7 mouse cellular contexts compared by ENCODE assay signal in the genomic region with DNA sequence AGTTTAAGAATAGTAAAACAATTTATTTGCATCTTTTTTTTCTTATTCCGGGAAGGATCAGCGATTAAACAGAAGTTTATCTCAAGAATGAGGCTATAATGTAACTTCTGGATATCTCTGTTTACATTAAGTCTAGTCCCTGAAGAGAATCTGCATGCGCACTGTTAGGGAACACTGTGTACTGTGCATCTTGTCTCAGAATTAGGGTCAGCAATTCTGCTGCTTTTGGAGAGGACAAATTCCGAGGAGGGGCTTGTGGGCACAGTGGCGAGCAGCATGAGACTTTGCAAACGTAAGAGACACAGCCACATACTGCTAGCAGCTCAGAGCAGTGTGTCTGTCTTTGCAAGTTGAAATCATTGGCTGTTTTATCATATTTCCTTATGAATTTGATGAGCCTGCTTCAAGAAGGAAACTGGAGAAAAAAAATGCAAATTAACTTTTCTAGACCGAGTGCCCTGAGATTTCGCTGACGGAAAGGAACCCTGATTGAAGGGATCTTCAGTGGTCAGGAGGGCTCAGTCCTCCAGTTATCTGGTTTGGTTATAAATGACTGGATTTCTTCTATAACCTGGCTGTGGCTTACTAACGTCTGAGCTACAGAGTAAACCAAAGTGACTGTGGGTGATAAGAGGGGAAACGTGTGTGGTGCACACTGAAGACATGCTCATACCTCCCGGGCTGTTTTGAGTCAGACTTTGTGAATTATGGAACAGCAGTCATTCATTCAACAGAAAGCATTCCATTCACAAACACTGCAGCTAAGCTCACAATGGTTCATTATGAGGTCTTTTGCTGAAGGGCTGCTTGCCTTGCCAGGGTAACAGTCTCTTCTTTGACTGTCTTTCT.
DNase-seq lines count a peak whose midpoint lies in the region; ATAC-seq lines count a peak whose summit lies in the region.

No protein-coding gene starts in this region.

- DNase-seq in NIH3T3 (ENCODE audit: low read depth), result peak; percentile 47
- DNase-seq in embryonic facial prominence, embryonic 11.5 days (ENCODE audit: low spot score), result peak; percentile 19
- peak; percentile 90 for DNase-seq in induced T-regulatory cell, adult 2 months (ENCODE audit: low read depth)
- DNase-seq in midbrain, embryonic 14.5 days, result peak; percentile 21
- DNase-seq in cerebellum, adult 9-10 months, result no peak
- no peak for DNase-seq in right cerebral cortex, postnatal 4 days
- no peak for DNase-seq in testis, postnatal 10 days (ENCODE audit: low spot score)

- no peaks in the 10 kb centered on the region for H3K27me3 ChIP-seq in embryonic facial prominence, embryonic 11.5 days (ENCODE audit: control insufficient read depth, insufficient read depth, low read length)
- 0 out of 2 replicates have a peak, but pooled peaks cover 3% of the 10 kb centered on the region for H3K27me3 ChIP-seq in midbrain, embryonic 14.5 days (ENCODE audit: control insufficient read depth, insufficient read depth, low read length)

- H3K9me3 ChIP-seq in embryonic facial prominence, embryonic 11.5 days (replicated peaks; ENCODE audit: control insufficient read depth, low read length), result no peaks in the 10 kb centered on the region
- H3K9me3 ChIP-seq in midbrain, embryonic 14.5 days (ENCODE audit: control insufficient read depth, low read length), result no peaks in the 10 kb centered on the region

- H3K36me3 ChIP-seq in embryonic facial prominence, embryonic 11.5 days (replicated peaks; ENCODE audit: control insufficient read depth, insufficient read depth, low read depth, low read length), result no peaks in the 10 kb centered on the region
- H3K36me3 ChIP-seq in midbrain, embryonic 14.5 days (ENCODE audit: control insufficient read depth, insufficient read depth, low read length), result no peaks in the 10 kb centered on the region

- no peak overlapping the region for H3K9ac ChIP-seq in embryonic facial prominence, embryonic 11.5 days (replicated peaks; ENCODE audit: low read length)
- peak overlapping the region; percentile 20; the same call in 1 of the 2 replicates for H3K9ac ChIP-seq in midbrain, embryonic 14.5 days (replicated peaks; ENCODE audit: low read length)

- no peaks in the 10 kb centered on the region for H3K4me1 ChIP-seq in embryonic facial prominence, embryonic 11.5 days (ENCODE audit: control insufficient read depth, insufficient read depth, low read length)
- H3K4me1 ChIP-seq in midbrain, embryonic 14.5 days (ENCODE audit: control insufficient read depth, insufficient read depth, low read length), result peaks cover 4% of the 10 kb centered on the region; the same call in 1 of the 2 replicates

- H3K27ac ChIP-seq in embryonic facial prominence, embryonic 11.5 days (replicated peaks; ENCODE audit: low read depth, low read length), result no peak overlapping the region
- no peak overlapping the region for H3K27ac ChIP-seq in midbrain, embryonic 14.5 days (replicated peaks; ENCODE audit: low read depth, low read length)

- no peak for ATAC-seq in embryonic facial prominence, embryonic 11.5 days (replicated peaks; ENCODE audit: insufficient number of reproducible peaks, low FRiP score, low TSS enrichment, low read depth)
- peak; percentile 22; the same call in 1 of the 2 replicates for ATAC-seq in midbrain, embryonic 14.5 days (ENCODE audit: low FRiP score, low TSS enrichment)

- 36% methylated on average over 12 of the region's 12 CpGs for WGBS in embryonic facial prominence, embryonic 11.5 days
- 37% methylated on average over 12 of the region's 12 CpGs for WGBS in midbrain, embryonic 14.5 days

- H3K4me2 ChIP-seq in embryonic facial prominence, embryonic 11.5 days (ENCODE audit: low read depth, low read length), result no peak overlapping the region
- H3K4me2 ChIP-seq in midbrain, embryonic 14.5 days (ENCODE audit: low read length), result peak overlapping the region; percentile 68

- no peak overlapping the region for H3K4me3 ChIP-seq in embryonic facial prominence, embryonic 11.5 days (ENCODE audit: low read depth, low read length)
- H3K4me3 ChIP-seq in midbrain, embryonic 14.5 days (replicated peaks; ENCODE audit: low read depth, low read length), result no peak overlapping the region; the same call in 1 of the 2 replicates

Comparison
In these comparisons a context has a peak if more than half of its experiments do, and no peak if none do; other contexts are left out.
1. DNase-seq: peak in NIH3T3 (single experiment), embryonic facial prominence, embryonic 11.5 days (single experiment), induced T-regulatory cell, adult 2 months (single experiment) and midbrain, embryonic 14.5 days (single experiment); none in cerebellum, adult 9-10 months (single experiment), right cerebral cortex, postnatal 4 days (single experiment) and testis, postnatal 10 days (single experiment).